Mouse (Mus musculus) heart, embryonic 10.5 days (tissue): Measurements from ENCODE around the gene Usp25. TPM values are rescaled to one million over a fixed set of nuclear protein-coding genes. Genes with fewer than 3 reads are reported as not detected.

ENCODE experiments used
- DNase-seq: peaks from one replicate; pipeline ENCODE4 v3.0.0-alpha.2; 2017; ENCODE audit warnings: low spot score
- H3K27ac ChIP-seq: fragments of 300-500 bp; sonication (generic); 2 replicates; pipeline ENCODE4 v1.5.1; 2016; ENCODE audit warnings: mild to moderate bottlenecking
- H3K27me3 ChIP-seq: fragments of 300-500 bp; sonication (generic); 2 replicates; pipeline ENCODE4 v1.6.1; 2016; ENCODE audit warnings: mild to moderate bottlenecking; ENCODE audit not compliant: poor library complexity, insufficient read depth, severe bottlenecking
- H3K36me3 ChIP-seq: fragments of 300-500 bp; sonication (generic); 2 replicates; pipeline ENCODE4 v1.6.1; 2016; ENCODE audit warnings: mild to moderate bottlenecking, moderate library complexity
- H3K4me1 ChIP-seq: fragments of 300-500 bp; sonication (generic); 2 replicates; pipeline ENCODE4 v1.6.1; 2016; ENCODE audit warnings: mild to moderate bottlenecking
- H3K4me3 ChIP-seq: fragments of 300-500 bp; sonication (generic); 2 replicates; pipeline ENCODE4 v1.5.1; 2016; ENCODE audit warnings: mild to moderate bottlenecking, moderate library complexity
- H3K9me3 ChIP-seq: fragments of 300-500 bp; sonication (generic); 2 replicates; pipeline ENCODE4 v1.6.1; 2016; ENCODE audit warnings: mild to moderate bottlenecking, moderate library complexity
- WGBS: fragments of 180-500 bp; shearing (Covaris S2); methylation state at CpG from one replicate; pipeline ENCODE4 v1.1.7; 2016; 5-methylcytosine and 5-hydroxymethylcytosine counted together
- polyA plus RNA-seq: library from polyadenylated mRNA; unstranded; fragments of >200 nt; fragmentation: Nextera tagmentation; extraction: Ambion mirVana; gene quantifications from 2 replicates; pipeline ENCODE4 v1.2.1, GENCODE M21; 2016

Usp25 gene
- polyA plus RNA-seq, result 20.8 and 23.1 TPM in 2 replicates

DNA sequence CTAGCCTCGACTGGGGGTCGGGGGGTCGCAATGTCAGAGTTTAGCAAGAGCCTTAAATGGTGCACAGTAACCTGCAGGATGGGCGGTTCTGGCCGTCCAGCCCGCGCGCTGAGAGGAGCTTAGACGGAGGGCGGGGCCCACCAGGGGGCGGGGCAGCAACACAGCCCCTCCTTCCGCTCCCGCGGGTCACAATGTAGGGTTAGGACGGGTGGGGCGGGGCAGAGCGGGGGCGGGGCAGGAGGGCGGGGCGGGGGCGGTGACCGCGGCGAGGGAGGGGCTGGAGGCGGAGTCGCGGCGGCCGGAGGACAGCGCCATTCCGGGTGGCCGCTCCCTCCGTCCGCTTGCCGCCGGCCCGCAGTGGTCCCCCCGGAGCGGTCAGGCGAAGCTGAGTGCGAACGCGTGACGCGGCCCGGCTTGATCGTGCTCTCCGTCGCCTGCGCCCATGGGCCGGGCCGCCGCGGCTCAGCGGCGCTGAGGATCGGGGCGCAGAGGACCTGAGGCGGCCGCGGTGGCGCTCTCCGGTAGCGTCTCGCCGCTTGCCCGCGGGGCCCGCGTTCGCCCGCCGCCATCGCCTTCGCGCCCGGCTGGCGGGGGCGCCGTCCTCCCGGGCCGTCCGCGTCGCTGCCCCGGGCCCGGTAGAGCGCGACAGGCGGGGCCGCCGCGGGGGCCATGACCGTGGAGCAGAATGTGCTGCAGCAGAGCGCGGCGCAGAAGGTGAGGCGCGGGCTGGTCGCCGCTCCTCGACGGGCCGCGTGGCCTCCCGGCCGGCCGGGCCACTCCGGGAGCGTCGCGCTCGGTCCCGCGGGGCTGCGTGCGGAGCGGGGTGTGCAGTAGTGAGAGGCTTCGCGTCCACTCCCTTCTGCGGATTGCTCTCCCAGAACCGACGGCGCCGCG lies at the start of gene Usp25:
Usp25 (plus strand) TSS at position 280 of the 894 bp plus-strand sequence.
- Histone ChIP-seq H3K4me3 (peak within 1 kb of the TSS; percentile 93), H3K9me3 (no peaks in the 10 kb centered on the region), H3K27me3 (no peaks in the 10 kb centered on the region), H3K36me3 (no peaks in the 10 kb centered on the region), H3K27ac (peak within 1 kb of the TSS; percentile 98), H3K4me1 (peaks cover 16% of the 10 kb centered on the region)
- under 1% methylated on average over 103 of the region's 126 CpGs for WGBS
- DNase-seq, result peak; percentile 97

DNA sequence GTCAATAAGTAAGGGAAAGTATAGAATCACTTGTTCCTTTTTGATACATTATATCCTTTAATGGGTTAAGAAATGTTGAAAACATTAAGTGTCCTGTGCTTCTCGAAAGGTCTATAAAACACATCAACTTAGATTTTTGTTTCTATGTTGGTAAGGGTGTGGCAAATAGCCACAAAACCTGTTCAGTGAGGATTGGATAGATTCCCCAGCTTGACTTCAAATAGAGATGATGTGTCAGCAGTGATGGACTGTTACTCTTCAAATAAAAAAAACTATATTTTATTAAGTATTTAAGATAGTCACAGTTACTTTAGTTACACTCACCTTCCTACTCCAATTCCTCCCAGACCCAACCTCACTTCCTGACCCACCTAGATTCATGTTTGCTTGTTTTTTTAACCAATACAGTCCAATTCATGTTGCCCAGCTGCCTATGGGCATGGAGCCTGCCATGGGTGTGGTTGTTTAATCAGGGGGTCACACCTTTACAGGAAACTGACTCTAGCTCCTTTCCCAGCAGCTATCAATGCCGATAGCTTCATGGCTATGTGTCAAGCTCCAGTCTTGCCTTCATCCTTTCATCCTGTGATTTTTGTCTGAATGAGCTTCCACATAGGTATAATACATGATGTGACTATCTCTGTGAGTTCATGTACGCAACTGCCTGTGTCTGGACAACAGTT lies 45.8 kb upstream of the Usp25 start:
- no peak for DNase-seq

DNA sequence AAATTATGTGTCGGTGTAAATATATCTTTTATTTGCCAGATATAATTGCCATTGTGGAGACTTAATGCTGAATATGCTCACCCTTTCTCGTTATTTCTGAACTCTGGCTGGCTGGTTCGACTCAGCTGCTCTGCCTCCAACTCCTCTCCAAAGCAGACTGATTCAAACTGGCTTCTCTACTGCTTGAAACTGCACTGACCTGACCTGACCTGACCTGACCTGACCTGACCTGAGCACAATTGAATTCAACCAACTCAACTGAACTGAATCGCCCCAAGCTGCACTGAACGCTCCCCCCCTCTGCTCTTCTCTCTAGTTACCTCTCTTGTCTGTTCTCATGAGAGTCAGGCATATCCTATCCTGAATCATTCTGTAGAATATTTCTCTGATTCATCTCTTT lies 42.3 kb upstream of the Usp25 start:
- no peaks in the 10 kb centered on the region for H3K36me3 ChIP-seq
- H3K9me3 ChIP-seq, result no peaks in the 10 kb centered on the region
- H3K27me3 ChIP-seq, result no peaks in the 10 kb centered on the region
- H3K27ac ChIP-seq, result no peak overlapping the region
- WGBS, result 75% methylated on average over 5 of the region's 5 CpGs
- no peak overlapping the region for H3K4me3 ChIP-seq
- no peak for DNase-seq
- no peaks in the 10 kb centered on the region for H3K4me1 ChIP-seq

More for the DNA sequence above, 45.8 kb upstream of the Usp25 start:
- H3K9me3 ChIP-seq, result no peaks in the 10 kb centered on the region
- no peaks in the 10 kb centered on the region for H3K4me1 ChIP-seq
- no peaks in the 10 kb centered on the region for H3K36me3 ChIP-seq
- WGBS, result 83% methylated on average over 3 of the region's 3 CpGs
- H3K4me3 ChIP-seq, result no peak overlapping the region
- no peaks in the 10 kb centered on the region for H3K27me3 ChIP-seq
- no peak overlapping the region for H3K27ac ChIP-seq

- no peak for DNase-seq
- H3K4me3 ChIP-seq, result no peak overlapping the region
- H3K27me3 ChIP-seq, result no peaks in the 10 kb centered on the region
- H3K9me3 ChIP-seq, result no peaks in the 10 kb centered on the region
- no peak overlapping the region for H3K27ac ChIP-seq
- WGBS, result 69% methylated on average over 5 of the region's 5 CpGs
- no peaks in the 10 kb centered on the region for H3K36me3 ChIP-seq
- H3K4me1 ChIP-seq, result no peaks in the 10 kb centered on the region
These were observed 36.6 kb upstream of the Usp25 start for GRCm38 (mm10) chr16:76976787-76977430.

GRCm38 (mm10) chr16:76983696-76984095 lies 29.8 kb upstream of the Usp25 start:
- Histone ChIP-seq H3K9me3 (no peaks in the 10 kb centered on the region), H3K27ac (no peak overlapping the region), H3K36me3 (no peaks in the 10 kb centered on the region), H3K4me3 (no peak overlapping the region), H3K4me1 (no peaks in the 10 kb centered on the region), H3K27me3 (no peaks in the 10 kb centered on the region)
- DNase-seq, result no peak
- 87% methylated on average over 6 of the region's 6 CpGs for WGBS

- Histone ChIP-seq H3K27ac (no peak overlapping the region), H3K9me3 (no peaks in the 10 kb centered on the region), H3K4me1 (no peaks in the 10 kb centered on the region), H3K4me3 (no peak overlapping the region), H3K27me3 (no peaks in the 10 kb centered on the region), H3K36me3 (no peaks in the 10 kb centered on the region)
- 77% methylated on average over 4 of the region's 4 CpGs for WGBS
- DNase-seq, result no peak
These were observed 25.8 kb upstream of the Usp25 start for GRCm38 (mm10) chr16:76987711-76988110.

DNA sequence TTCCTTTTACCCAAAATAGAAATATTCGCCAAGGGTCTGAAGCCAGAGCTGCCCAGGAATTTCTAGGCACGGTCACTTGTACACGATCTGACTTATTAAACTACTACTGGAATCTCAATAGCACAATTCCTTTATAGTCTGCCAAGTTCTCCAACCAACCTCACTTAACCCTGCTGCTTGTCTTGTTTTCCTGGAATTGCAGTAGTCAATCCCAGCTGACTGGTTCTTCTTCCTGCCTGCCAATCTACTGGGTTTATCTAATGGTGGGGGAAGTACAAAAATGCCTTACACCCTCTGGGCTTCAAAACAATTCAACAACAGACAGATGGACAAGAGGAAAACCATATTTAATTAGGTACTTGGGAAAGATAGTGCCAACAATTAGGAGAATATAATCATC lies 9.6 kb upstream of the Usp25 start:
- DNase-seq, result no peak
- 87% methylated on average over 3 of the region's 3 CpGs for WGBS
- Histone ChIP-seq H3K4me1 (no peaks in the 10 kb centered on the region), H3K4me3 (no peak overlapping the region), H3K27me3 (no peaks in the 10 kb centered on the region), H3K9me3 (no peaks in the 10 kb centered on the region), H3K36me3 (no peaks in the 10 kb centered on the region), H3K27ac (no peak overlapping the region)

DNA sequence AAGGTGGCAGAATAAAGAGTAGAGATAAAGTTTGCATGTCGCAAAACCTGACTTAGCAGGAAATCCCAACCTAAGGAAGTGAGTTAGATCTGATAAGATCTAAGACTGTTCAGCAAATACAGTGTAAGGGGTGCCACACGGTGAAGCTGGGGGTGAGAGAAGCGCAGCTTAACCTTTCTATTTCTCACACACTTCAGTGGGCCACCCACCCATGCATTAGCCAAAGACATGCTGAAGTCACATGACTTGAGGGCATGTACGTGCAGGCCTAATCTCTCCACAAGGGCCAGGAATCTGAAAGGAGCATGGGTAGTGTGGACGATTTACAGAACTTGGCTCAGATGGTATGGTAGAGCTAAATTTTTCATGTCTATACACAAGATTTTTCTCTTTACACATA lies 4.3 kb upstream of the Usp25 start:
- 64% methylated on average over 5 of the region's 5 CpGs for WGBS
- H3K4me1 ChIP-seq, result no peaks in the 10 kb centered on the region
- H3K27ac ChIP-seq, result no peak overlapping the region
- no peaks in the 10 kb centered on the region for H3K36me3 ChIP-seq
- H3K27me3 ChIP-seq, result no peaks in the 10 kb centered on the region
- H3K4me3 ChIP-seq, result no peak overlapping the region
- no peaks in the 10 kb centered on the region for H3K9me3 ChIP-seq
- no peak for DNase-seq

DNA sequence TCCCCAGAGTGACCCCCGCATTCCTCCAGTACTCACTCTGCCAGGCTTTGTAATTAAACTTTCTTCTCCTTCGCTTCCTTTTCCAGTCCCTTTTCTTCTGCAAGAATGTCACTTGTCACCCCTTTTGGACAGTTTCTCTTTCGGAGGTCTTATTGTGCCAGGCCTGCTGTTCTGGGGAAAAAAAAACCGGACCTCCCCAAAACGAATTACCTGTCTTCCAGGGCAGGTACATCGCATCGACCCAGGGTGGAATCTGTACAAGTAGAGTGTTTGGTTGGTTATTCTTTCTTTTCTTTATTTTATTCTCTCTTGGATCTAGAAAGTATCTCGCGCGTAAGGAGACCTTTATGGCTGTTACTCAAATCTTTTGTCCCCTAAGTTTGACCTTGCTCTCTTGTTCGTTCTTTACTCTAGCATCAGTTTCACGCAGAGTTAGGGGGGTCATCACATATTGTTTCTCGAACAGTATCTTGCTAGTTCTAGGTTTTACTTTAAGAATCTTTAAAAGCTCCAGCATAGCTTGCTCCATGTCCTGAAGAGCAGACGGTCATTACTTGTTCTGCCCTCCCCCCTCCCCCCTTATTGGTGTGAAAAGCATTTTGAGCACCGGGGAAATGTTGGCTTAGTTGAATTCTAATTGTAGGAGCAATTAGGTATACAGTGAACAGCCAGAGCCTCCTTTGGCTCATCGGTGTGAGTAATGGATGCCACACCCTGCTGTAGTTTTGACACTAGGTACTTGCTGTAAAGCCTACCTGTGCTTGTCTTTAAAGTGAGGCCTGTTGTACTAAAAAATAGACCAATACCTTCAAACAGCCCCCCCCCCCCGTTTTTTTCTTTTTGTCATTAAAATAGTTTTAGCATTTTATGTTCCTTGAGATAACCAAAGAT lies 1.1 kb downstream of the Usp25 start:
- peak overlapping the region; percentile 93 for H3K4me3 ChIP-seq
- peak overlapping the region; percentile 98 for H3K27ac ChIP-seq
- peaks cover 20% of the 10 kb centered on the region for H3K4me1 ChIP-seq
- no peaks in the 10 kb centered on the region for H3K36me3 ChIP-seq
- no peak for DNase-seq
- no peaks in the 10 kb centered on the region for H3K27me3 ChIP-seq
- no peaks in the 10 kb centered on the region for H3K9me3 ChIP-seq
- 4% methylated on average over 17 of the region's 17 CpGs for WGBS

DNA sequence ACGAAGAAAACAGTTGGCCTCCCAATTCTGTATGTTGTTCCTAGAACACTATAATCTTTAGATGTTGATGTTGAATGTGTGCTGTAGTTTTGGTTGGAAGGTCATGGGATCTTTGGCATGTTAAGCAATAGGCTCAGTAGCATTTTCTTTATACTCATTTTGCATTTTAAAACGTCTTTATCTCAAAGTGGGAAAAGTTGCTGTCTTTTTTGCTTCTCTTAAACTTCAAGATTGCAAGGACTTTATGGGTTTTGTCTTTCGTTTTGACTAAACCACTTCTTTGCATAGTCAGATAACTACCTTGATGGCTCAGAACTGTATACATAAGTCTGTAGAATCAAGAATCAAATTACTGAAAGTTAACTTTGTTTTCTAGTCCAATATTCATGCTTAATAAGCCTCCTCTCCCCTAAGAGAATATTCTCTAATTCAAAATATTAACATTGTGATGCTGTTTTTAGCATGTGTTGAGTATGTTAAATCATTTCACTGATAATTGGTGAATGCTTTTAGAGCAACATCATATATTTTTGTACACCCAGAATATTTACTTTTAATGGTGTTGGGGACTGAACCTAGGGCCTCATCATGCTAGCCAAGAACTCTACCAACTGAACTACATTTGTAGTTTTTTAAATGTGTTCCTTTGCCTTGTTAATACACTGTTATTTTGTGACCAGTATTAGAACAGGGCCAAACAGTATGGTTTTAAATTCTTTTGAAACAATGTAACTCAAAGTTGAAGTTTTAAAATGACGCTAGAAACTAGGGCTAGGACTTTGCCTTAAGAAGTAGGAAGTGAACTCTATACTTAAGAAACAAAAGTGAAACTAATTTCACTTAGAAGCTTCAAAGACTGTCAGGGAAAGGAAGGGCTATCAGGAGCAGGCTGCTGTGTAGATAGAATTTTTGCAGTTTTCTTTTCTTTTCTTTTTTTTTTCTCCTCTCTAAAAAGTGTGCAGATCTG lies 2.2 kb downstream of the Usp25 start:
- Histone ChIP-seq H3K4me1 (peaks cover 31% of the 10 kb centered on the region), H3K9me3 (no peaks in the 10 kb centered on the region), H3K27ac (no peak overlapping the region), H3K36me3 (no peaks in the 10 kb centered on the region), H3K4me3 (peak overlapping the region; percentile 93), H3K27me3 (no peaks in the 10 kb centered on the region)
- 54% methylated on average over 4 of the region's 4 CpGs for WGBS
- DNase-seq, result no peak

GRCm38 (mm10) chr16:77017931-77018330 lies 4.4 kb downstream of the Usp25 start:
- 61% methylated on average over 7 of the region's 7 CpGs for WGBS
- no peak overlapping the region for H3K27ac ChIP-seq
- no peaks in the 10 kb centered on the region for H3K36me3 ChIP-seq
- no peak for DNase-seq
- H3K4me1 ChIP-seq, result peaks cover 32% of the 10 kb centered on the region
- no peaks in the 10 kb centered on the region for H3K27me3 ChIP-seq
- no peak overlapping the region for H3K4me3 ChIP-seq
- no peaks in the 10 kb centered on the region for H3K9me3 ChIP-seq
